Mouse (Mus musculus) kidney, adult 2 months (tissue): ENCODE results near the gene Yif1a. TPM values are rescaled to one million over a fixed set of nuclear protein-coding genes. Genes with fewer than 3 reads are reported as not detected.

Source experiments
- DNase-seq: peaks from one replicate; pipeline ENCODE4 v3.0.0; 2021
- H3K27ac ChIP-seq: fragments of 200-500 bp; 2 replicates; pipeline ENCODE4 v1.5.1; 2012; ENCODE audit warnings: low read depth, low read length, control low read depth, inconsistent platforms; ENCODE audit not compliant: insufficient read depth
- H3K27me3 ChIP-seq: fragments of 200-500 bp; replicated peaks from 2 replicates; pipeline ENCODE4 v1.6.1; 2012; ENCODE audit warnings: mild to moderate bottlenecking, moderate library complexity, low read length, inconsistent platforms; ENCODE audit not compliant: control insufficient read depth, insufficient read depth
- H3K36me3 ChIP-seq: fragments of 200-500 bp; 2 replicates; pipeline ENCODE4 v1.6.1; 2012; ENCODE audit warnings: mild to moderate bottlenecking, moderate library complexity, low read length, inconsistent platforms; ENCODE audit not compliant: control insufficient read depth, insufficient read depth
- H3K4me1 ChIP-seq: fragments of 200-500 bp; 2 replicates; pipeline ENCODE4 v1.6.1; 2011; ENCODE audit warnings: low read length; ENCODE audit not compliant: control insufficient read depth, insufficient read depth
- H3K4me3 ChIP-seq: fragments of 200-500 bp; 2 replicates; pipeline ENCODE4 v1.5.1; 2011; ENCODE audit warnings: mild to moderate bottlenecking, low read depth, low read length, control low read depth; ENCODE audit not compliant: insufficient read depth
- CTCF ChIP-seq: fragments of 200-500 bp; conservative IDR thresholded peaks from 2 replicates; pipeline ENCODE4 v1.5.1; 2011; ENCODE audit warnings: low read depth, mild to moderate bottlenecking, control low read depth, low read length, moderate library complexity, mixed read lengths; ENCODE audit not compliant: insufficient read depth, insufficient read length
- POLR2A ChIP-seq: fragments of 200-500 bp; IDR thresholded peaks from one replicate; pipeline ENCODE4 v1.6.1; 2011; ENCODE audit warnings: low read depth, low read length, control low read depth
- WGBS: fragments of 180-500 bp; shearing (Covaris S2); methylation state at CpG from one replicate; pipeline ENCODE4 v1.1.7; 2018; 5-methylcytosine and 5-hydroxymethylcytosine counted together
- polyA plus RNA-seq: library from polyadenylated mRNA; depleted of rRNA; stranded (reverse); fragments of >200 nt; gene quantifications from 2 replicates; pipeline ENCODE4 v1.2.3, GENCODE M21; 2012

Yif1a gene
- polyA plus RNA-seq, 1 experiment: 258 TPM

GRCm38 (mm10) chr19:5069486-5069885 is 18.9 kb upstream of the Yif1a start:
- no peaks in the 10 kb centered on the region; the same call in 1 of the 2 replicates for H3K4me1 ChIP-seq
- WGBS: 83% methylated on average over 5 of the region's 5 CpGs
- H3K4me3 ChIP-seq: no peak overlapping the region

DNA sequence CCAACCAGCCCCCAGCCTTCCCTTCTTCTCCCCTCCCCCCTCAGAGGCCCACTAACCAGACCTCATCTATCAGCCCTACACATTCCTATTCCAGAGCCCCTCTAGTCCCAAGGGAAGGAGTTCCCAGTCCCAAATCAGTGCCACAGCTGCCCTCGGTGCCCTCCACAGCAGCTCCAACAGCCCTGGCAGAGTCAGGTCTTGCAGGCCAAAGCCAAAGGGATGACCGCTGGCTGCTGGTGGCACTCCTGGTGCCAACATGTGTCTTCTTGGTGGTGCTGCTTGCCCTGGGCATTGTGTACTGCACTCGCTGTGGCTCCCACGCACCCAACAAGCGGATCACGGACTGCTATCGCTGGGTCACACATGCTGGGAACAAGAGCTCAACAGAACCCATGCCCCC is 18.4 kb upstream of the Yif1a start:
- DNase-seq: no peak
- Histone ChIP-seq H3K36me3 (no peaks in the 10 kb centered on the region), H3K27me3 (no peaks in the 10 kb centered on the region), H3K4me3 (no peak overlapping the region), H3K4me1 (no peaks in the 10 kb centered on the region; the same call in 1 of the 2 replicates), H3K27ac (no peak overlapping the region)
- no peak for TF ChIP-seq CTCF
- 85% methylated on average over 7 of the region's 7 CpGs for WGBS

More at GRCm38 (mm10) chr19:5069486-5069885, 18.9 kb upstream of the Yif1a start:
- no peak for DNase-seq
- Histone ChIP-seq H3K36me3 (no peaks in the 10 kb centered on the region), H3K27me3 (no peaks in the 10 kb centered on the region), H3K27ac (no peak overlapping the region)
- TF ChIP-seq POLR2A (no peak), CTCF (no peak)

DNA sequence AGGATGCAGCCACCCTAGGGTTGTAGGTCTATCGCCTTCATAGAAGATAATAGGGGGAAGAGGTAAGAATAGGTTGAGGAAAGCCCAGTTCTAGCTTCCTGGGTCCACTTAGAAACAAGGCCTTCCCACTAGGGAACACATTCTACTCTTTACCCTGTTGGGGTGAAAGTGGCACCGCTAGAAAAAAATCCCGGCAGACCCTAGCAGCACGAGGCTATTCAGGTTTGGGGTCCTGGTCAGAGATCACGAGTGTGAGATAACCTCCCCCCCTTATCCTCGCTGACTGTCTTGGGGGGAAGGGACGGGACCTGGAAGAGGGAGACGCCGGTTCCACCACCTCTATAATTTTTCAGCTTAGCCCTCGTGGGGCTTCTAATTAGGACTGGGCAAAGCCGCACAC is 17.3 kb upstream of the Yif1a start:
- H3K36me3 ChIP-seq: no peaks in the 10 kb centered on the region
- no peaks in the 10 kb centered on the region for H3K27me3 ChIP-seq
- no peak for DNase-seq
- H3K4me1 ChIP-seq: no peaks in the 10 kb centered on the region; the same call in 1 of the 2 replicates
- 39% methylated on average over 11 of the region's 11 CpGs for WGBS
- no peak overlapping the region for H3K4me3 ChIP-seq
- H3K27ac ChIP-seq: no peak overlapping the region
- TF ChIP-seq CTCF (no peak), POLR2A (no peak)

GRCm38 (mm10) chr19:5071545-5072369 is 16.6 kb upstream of the Yif1a start:
- WGBS: 8% methylated on average over 40 of the region's 40 CpGs
- Histone ChIP-seq H3K4me3 (peak overlapping the region; percentile 54), H3K4me1 (no peaks in the 10 kb centered on the region; the same call in 1 of the 2 replicates), H3K27ac (peak overlapping the region; percentile 52; the same call in 1 of the 2 replicates), H3K27me3 (no peaks in the 10 kb centered on the region), H3K36me3 (no peaks in the 10 kb centered on the region)
- TF ChIP-seq CTCF (no peak), POLR2A (no peak)
- DNase-seq: peak; percentile 81

DNA sequence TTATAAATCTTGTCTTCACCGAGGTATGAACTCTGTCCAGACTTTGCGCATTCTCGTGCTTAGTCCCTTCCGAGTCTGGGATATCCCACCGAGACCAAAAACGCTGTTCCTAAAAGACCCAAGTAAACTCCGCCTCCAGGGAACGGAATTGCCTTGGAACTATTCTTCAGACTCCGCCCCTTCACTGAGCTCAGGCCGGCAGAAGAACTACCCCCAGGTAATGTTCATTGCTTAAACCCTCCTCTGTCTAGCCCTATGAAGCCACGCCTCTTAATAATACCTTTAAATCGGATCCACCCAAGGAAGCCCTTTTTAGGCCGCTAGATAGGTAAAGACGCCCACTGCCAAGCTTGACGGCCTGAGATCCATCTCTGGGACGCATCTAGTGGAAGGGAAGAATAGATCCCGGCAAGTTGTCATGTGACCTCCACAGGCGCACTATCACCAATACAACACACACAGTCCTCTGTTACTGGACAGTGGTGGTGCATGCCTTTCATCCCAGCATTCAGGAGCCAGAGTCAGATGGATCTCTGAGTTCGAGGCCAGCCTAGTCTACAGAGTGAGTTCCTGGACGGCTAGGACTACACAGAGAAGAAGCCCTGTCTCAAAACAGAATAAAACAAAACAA is 15.8 kb upstream of the Yif1a start:
- DNase-seq: peak; percentile 43
- peak overlapping the region; percentile 52; the same call in 1 of the 2 replicates for H3K27ac ChIP-seq
- WGBS: 4% methylated on average over 20 of the region's 20 CpGs

DNA sequence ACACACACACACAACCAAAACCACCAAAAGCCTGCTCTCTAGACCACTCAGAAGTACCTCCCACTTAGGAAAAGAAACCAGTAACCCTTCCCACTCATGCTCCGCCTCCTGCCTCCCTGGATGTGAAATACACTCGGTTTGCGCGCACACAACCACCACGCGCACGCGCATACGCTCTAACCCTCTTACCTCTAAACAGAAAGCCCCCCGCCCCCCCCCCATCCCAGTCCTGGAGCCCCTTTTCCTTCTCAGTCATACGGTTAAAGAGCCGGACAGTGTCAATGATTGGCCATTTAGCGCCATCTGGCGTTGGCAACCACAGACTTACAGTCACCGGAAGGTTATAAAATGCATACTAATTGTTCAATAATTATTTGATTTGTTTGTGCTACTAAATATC is 15.3 kb upstream of the Yif1a start:
- TF ChIP-seq POLR2A: no peak
- TF ChIP-seq CTCF: peak; percentile 68
- WGBS: 1% methylated on average over 15 of the region's 15 CpGs
- DNase-seq: peak; percentile 61
- no peaks in the 10 kb centered on the region for H3K27me3 ChIP-seq
- H3K36me3 ChIP-seq: no peaks in the 10 kb centered on the region
- H3K4me1 ChIP-seq: no peaks in the 10 kb centered on the region
- H3K27ac ChIP-seq: no peak overlapping the region
- peak overlapping the region; percentile 54 for H3K4me3 ChIP-seq

More for the DNA sequence above, 15.8 kb upstream of the Yif1a start:
- Histone ChIP-seq H3K4me3 (peak overlapping the region; percentile 54), H3K27me3 (no peaks in the 10 kb centered on the region), H3K4me1 (no peaks in the 10 kb centered on the region), H3K36me3 (no peaks in the 10 kb centered on the region)
- TF ChIP-seq POLR2A (no peak), CTCF (no peak)

GRCm38 (mm10) chr19:5073518-5073917 is 14.8 kb upstream of the Yif1a start:
- H3K4me3 ChIP-seq: no peak overlapping the region

More at GRCm38 (mm10) chr19:5073518-5073917, 14.8 kb upstream of the Yif1a start:
- TF ChIP-seq POLR2A: no peak
- no peak for TF ChIP-seq CTCF
- no peak for DNase-seq
- WGBS: 38% methylated on average over 5 of the region's 5 CpGs
- H3K27ac ChIP-seq: no peak overlapping the region
- H3K36me3 ChIP-seq: no peaks in the 10 kb centered on the region
- no peaks in the 10 kb centered on the region for H3K4me1 ChIP-seq
- H3K27me3 ChIP-seq: no peaks in the 10 kb centered on the region
